ENCODE assay signal across 8 mouse cellular contexts in the genomic region with DNA sequence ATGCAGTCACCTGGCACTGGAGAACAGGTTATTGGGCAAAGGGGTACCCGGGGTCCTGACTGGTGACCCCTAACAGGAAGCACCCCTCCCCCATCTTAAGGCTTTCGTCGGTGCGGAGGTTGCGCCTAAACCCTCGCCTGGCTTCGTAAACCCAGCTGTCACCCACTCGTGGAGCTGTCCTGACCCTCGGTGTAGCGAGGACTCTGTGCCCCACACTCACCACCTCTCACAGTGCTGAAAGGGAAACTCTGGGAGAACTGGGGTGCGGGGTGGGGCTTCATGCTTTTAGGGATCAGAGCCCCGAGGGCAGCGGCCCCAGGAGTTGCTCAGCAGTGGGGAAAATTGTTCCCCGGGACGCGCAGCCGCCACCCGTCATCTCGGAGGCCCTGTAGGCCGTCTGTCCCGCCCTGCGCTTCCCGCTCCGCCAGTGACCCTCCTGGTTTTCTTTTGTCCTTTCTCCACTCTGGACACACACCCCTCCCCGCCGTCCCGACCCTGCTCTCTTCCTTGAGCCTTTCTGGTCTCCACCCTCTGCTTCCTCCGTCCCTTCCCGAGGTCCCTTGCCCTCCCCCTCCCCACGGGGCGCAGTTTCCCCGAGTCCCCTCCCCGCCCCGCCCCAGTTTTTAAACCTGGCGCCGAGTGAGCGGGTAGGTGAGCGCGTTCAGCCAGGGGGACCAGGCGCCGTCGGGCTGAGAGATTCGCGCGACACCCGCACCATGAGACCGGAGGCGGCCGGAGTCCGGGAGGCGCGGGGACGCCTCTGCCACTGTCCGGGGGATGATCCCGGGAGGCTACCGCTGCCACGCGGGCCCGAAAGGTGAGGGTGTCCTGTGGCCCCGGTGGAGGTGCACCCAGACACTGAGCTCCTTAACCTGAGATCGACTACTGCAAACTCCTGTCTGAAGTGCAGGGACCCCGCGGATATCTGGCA. TPM values are rescaled to one million over a fixed set of nuclear protein-coding genes. Genes with fewer than 3 reads are reported as not detected.
DNase-seq lines count a peak whose midpoint lies in the region; ATAC-seq and TF ChIP-seq lines count a peak whose summit lies in the region.

A gene (plus strand): TSS at position 640 of the 931 bp plus-strand sequence.

- TF ChIP-seq POLR2A in ES-Bruce4 (IDR thresholded peaks at IDR 0.05; ENCODE audit: insufficient read depth, low read length): no peak

- H3K4me2 ChIP-seq in forebrain, embryonic 15.5 days (replicated peaks): peak within 1 kb of the TSS; percentile 80
- peak within 1 kb of the TSS; percentile 71 for H3K4me2 ChIP-seq in hindbrain, embryonic 11.5 days (replicated peaks; ENCODE audit: low read depth, low read length)
- H3K4me2 ChIP-seq in limb, embryonic 13.5 days (replicated peaks): peak within 1 kb of the TSS; percentile 85
- H3K4me2 ChIP-seq in midbrain, embryonic 11.5 days: peak within 1 kb of the TSS; percentile 65

- H3K4me3 ChIP-seq in ES-Bruce4 (ENCODE audit: low read depth, low read length): peak within 1 kb of the TSS; percentile 32
- peak within 1 kb of the TSS; percentile 40 for H3K4me3 ChIP-seq in forebrain, embryonic 15.5 days
- peak within 1 kb of the TSS; percentile 43 for H3K4me3 ChIP-seq in hindbrain, embryonic 11.5 days (ENCODE audit: low read depth, low read length)
- peak within 1 kb of the TSS; percentile 53 for H3K4me3 ChIP-seq in limb, embryonic 13.5 days
- H3K4me3 ChIP-seq in midbrain, embryonic 11.5 days (ENCODE audit: low read depth, low read length): peak within 1 kb of the TSS; percentile 42

- no peak for TF ChIP-seq EP300 in ES-Bruce4 (IDR thresholded peaks at IDR 0.05; ENCODE audit: insufficient read depth, low read depth, low read length)

- H3K9ac ChIP-seq in ES-Bruce4 (ENCODE audit: low read depth, poor library complexity, severe bottlenecking): peak within 1 kb of the TSS; percentile 70
- peak within 1 kb of the TSS; percentile 43 for H3K9ac ChIP-seq in forebrain, embryonic 15.5 days (replicated peaks)
- H3K9ac ChIP-seq in hindbrain, embryonic 11.5 days (ENCODE audit: low read depth, low read length): peak within 1 kb of the TSS; percentile 50
- H3K9ac ChIP-seq in limb, embryonic 13.5 days: peak within 1 kb of the TSS; percentile 60
- peak within 1 kb of the TSS; percentile 36 for H3K9ac ChIP-seq in midbrain, embryonic 11.5 days (ENCODE audit: low read length)

- no peak for TF ChIP-seq CTCF in ES-Bruce4 (IDR thresholded peaks at IDR 0.05; ENCODE audit: low read depth, low read length)

- peaks cover 5% of the 10 kb centered on the region; the same call in 1 of the 2 replicates for H3K27me3 ChIP-seq in ES-Bruce4 (ENCODE audit: control insufficient read depth, insufficient read depth, low read length, poor library complexity, severe bottlenecking)
- H3K27me3 ChIP-seq in forebrain, embryonic 15.5 days: peaks cover 16% of the 10 kb centered on the region
- H3K27me3 ChIP-seq in hindbrain, embryonic 11.5 days (ENCODE audit: control insufficient read depth, insufficient read depth, low read length): peaks cover 21% of the 10 kb centered on the region
- peaks cover 55% of the 10 kb centered on the region for H3K27me3 ChIP-seq in limb, embryonic 13.5 days
- peaks cover 24% of the 10 kb centered on the region for H3K27me3 ChIP-seq in midbrain, embryonic 11.5 days (ENCODE audit: control insufficient read depth, insufficient read depth, low read length)

- no peak within 1 kb of the TSS for H3K27ac ChIP-seq in ES-Bruce4 (ENCODE audit: insufficient read depth, low read length)
- no peak within 1 kb of the TSS for H3K27ac ChIP-seq in forebrain, embryonic 15.5 days (replicated peaks)
- no peak within 1 kb of the TSS for H3K27ac ChIP-seq in hindbrain, embryonic 11.5 days (ENCODE audit: low read depth, low read length)
- H3K27ac ChIP-seq in limb, embryonic 13.5 days: no peak within 1 kb of the TSS
- no peak within 1 kb of the TSS for H3K27ac ChIP-seq in midbrain, embryonic 11.5 days (ENCODE audit: low read depth, low read length)

- 2% methylated on average over 63 of the region's 63 CpGs for WGBS in forebrain, embryonic 15.5 days
- WGBS in hindbrain, embryonic 11.5 days: 1% methylated on average over 59 of the region's 63 CpGs
- 1% methylated on average over 63 of the region's 63 CpGs for WGBS in limb, embryonic 13.5 days
- 1% methylated on average over 63 of the region's 63 CpGs for WGBS in midbrain, embryonic 11.5 days

- ATAC-seq in forebrain, embryonic 15.5 days (replicated peaks): 0 out of 2 replicates have a peak, but pooled peaks have one; percentile 11
- ATAC-seq in hindbrain, embryonic 11.5 days (ENCODE audit: low FRiP score): peak; percentile 65
- ATAC-seq in limb, embryonic 13.5 days (ENCODE audit: low FRiP score, low read depth): peak; percentile 34; the same call in 1 of the 2 replicates
- peak; percentile 43 for ATAC-seq in midbrain, embryonic 11.5 days (ENCODE audit: low FRiP score)

- peaks cover 1% of the 10 kb centered on the region for H3K4me1 ChIP-seq in ES-Bruce4 (ENCODE audit: control insufficient read depth, insufficient read depth, low read length)
- peaks cover 31% of the 10 kb centered on the region for H3K4me1 ChIP-seq in forebrain, embryonic 15.5 days
- peaks cover 6% of the 10 kb centered on the region; the same call in 1 of the 2 replicates for H3K4me1 ChIP-seq in hindbrain, embryonic 11.5 days (replicated peaks; ENCODE audit: control insufficient read depth, insufficient read depth, low read length)
- H3K4me1 ChIP-seq in limb, embryonic 13.5 days: peaks cover 23% of the 10 kb centered on the region
- H3K4me1 ChIP-seq in midbrain, embryonic 11.5 days (ENCODE audit: control insufficient read depth, insufficient read depth, low read length): peaks cover 23% of the 10 kb centered on the region

- DNase-seq in adrenal gland, adult 8-10 months: peak; percentile 57
- peak; percentile 61 for DNase-seq in hindbrain, embryonic 11.5 days (ENCODE audit: low spot score)
- DNase-seq in midbrain, embryonic 11.5 days (ENCODE audit: low spot score, missing footprints): peak; percentile 95
- peak; percentile 37 for DNase-seq in urinary bladder, adult 2 months (ENCODE audit: low spot score)
- DNase-seq in right cerebral cortex, postnatal 25 days: no peak

- no peaks in the 10 kb centered on the region for H3K36me3 ChIP-seq in ES-Bruce4 (ENCODE audit: control insufficient read depth, insufficient read depth, low read length, poor library complexity, severe bottlenecking)
- H3K36me3 ChIP-seq in forebrain, embryonic 15.5 days: no peaks in the 10 kb centered on the region
- no peaks in the 10 kb centered on the region for H3K36me3 ChIP-seq in hindbrain, embryonic 11.5 days (ENCODE audit: control insufficient read depth, insufficient read depth, low read length)
- no peaks in the 10 kb centered on the region for H3K36me3 ChIP-seq in limb, embryonic 13.5 days
- H3K36me3 ChIP-seq in midbrain, embryonic 11.5 days (ENCODE audit: control insufficient read depth, insufficient read depth, low read length): no peaks in the 10 kb centered on the region

- H3K9me3 ChIP-seq in ES-Bruce4 (replicated peaks; ENCODE audit: control insufficient read depth, insufficient read depth, low read length, poor library complexity, severe bottlenecking): no peaks in the 10 kb centered on the region
- H3K9me3 ChIP-seq in forebrain, embryonic 15.5 days: no peaks in the 10 kb centered on the region
- H3K9me3 ChIP-seq in hindbrain, embryonic 11.5 days (ENCODE audit: control insufficient read depth, low read length): no peaks in the 10 kb centered on the region
- no peaks in the 10 kb centered on the region for H3K9me3 ChIP-seq in limb, embryonic 13.5 days
- H3K9me3 ChIP-seq in midbrain, embryonic 11.5 days (ENCODE audit: control insufficient read depth, low read length): no peaks in the 10 kb centered on the region

RNA-seq across cellular contexts. Expression of the gene that starts here (rescaled TPM):
- 0.87 and 0.91 TPM in 2 replicates for polyA plus RNA-seq in ES-Bruce4 (2011; ENCODE audit: insufficient read depth, insufficient read length, low read depth, missing spikeins)
- total RNA-seq in adrenal gland, adult 8-10 months (2022): 10 to 100 TPM in 1 of 4 experiments, 1 to 10 TPM in 3; 4.6 to 12.6 (median 5.3) TPM
- 0.91 and 1.3 TPM in 2 replicates for polyA plus RNA-seq in forebrain, embryonic 15.5 days (2015; fragmentation: Nextera tagmentation; extraction: Ambion mirVana)
- polyA plus RNA-seq in hindbrain, embryonic 11.5 days (2014; fragmentation: Nextera tagmentation; extraction: Ambion mirVana): 5.7 and 6.9 TPM in 2 replicates
- 3.1 and 3.2 TPM in 2 replicates for polyA plus RNA-seq in limb, embryonic 13.5 days (2015; fragmentation: Nextera tagmentation; extraction: Ambion mirVana)
- 5.3 and 6.0 TPM in 2 replicates for polyA plus RNA-seq in midbrain, embryonic 11.5 days (2014; fragmentation: Nextera tagmentation; extraction: Ambion mirVana)
- 2.1 and 2.2 TPM in 2 replicates for polyA plus RNA-seq in urinary bladder, adult 2 months (2012; rRNA removed)

Comparison
In these comparisons a context has a peak if more than half of its experiments do, and no peak if none do; other contexts are left out.
1. ATAC-seq: peak in every context shown above with its lines; median percentile 65 in hindbrain, embryonic 11.5 days; 43 in midbrain, embryonic 11.5 days; 34 in limb, embryonic 13.5 days; 11 in forebrain, embryonic 15.5 days.